Mouse (Mus musculus) adrenal gland, adult 18-20 months (tissue): ENCODE data around the gene Snx20. TPM values are rescaled to one million over a fixed set of nuclear protein-coding genes. Genes with fewer than 3 reads are reported as not detected.

ENCODE experiments used
- DNase-seq, 2 experiments: peaks; one replicate each; pipeline ENCODE4 v3.0.0; 2021 to 2022; ENCODE audit warnings: low spot score in 2 of 2
- total RNA-seq, 2 experiments: library from RNA; stranded (reverse); gene quantifications; 1 replicate in 1 of 2; 2 replicates in 1 of 2; pipeline ENCODE4 v1.2.3; 2021

The Snx20 gene
- total RNA-seq, 2 experiments from 2014 or later: 1.8 to 2.5 TPM

GRCm38 (mm10) chr8:88646837-88647778 is 11.2 kb upstream of the Snx20 start, which contains the start of gene Nod2:
Gene Nod2, plus strand, starts transcription at chr8:88647315.
- peak; percentile 80 to 81 for DNase-seq

DNA sequence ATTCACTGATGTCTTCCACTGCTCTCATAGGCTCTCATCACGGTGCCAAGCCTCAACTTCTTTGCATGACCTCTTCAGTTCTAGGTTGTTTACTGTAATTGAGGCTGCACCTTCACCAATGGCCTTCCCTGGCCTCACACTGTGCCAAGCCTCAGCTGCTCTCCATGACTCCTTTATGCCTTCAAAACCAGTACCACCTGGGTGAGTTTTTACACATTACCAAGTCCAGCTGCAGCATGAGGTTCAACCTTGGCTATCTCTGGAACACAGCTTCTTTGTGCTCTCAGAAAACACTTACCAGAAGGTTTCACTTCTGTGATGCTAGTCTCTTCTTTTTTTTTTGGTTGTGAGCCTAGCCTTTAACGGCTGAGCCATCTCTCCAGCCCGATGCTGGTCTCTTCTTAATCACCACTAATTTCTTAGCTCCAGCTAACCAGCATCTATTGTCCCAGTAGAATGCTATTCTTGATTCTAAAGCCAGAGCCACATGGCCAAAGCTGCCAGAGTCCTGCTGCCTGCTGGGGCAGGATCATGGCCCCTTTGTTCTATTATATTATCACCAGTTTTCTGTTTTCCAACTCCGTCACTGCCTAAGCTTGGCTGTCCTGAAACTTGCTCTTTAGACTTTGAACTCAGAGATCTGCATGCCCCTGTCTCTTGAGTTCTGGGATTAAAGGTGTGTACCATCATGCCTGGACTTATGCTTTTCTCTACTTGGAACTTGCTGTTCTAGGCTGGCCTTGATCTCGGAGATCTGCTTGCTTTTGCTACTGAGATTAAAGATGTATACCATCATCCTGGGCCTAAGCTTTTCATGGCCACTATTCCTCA is 7.0 kb upstream of the Snx20 start:
- DNase-seq: no peak

GRCm38 (mm10) chr8:88638908-88639307 is 3.0 kb upstream of the Snx20 start:
- DNase-seq: no peak

GRCm38 (mm10) chr8:88637092-88638000 is 1.4 kb upstream of the Snx20 start:
- no peak for DNase-seq

DNA sequence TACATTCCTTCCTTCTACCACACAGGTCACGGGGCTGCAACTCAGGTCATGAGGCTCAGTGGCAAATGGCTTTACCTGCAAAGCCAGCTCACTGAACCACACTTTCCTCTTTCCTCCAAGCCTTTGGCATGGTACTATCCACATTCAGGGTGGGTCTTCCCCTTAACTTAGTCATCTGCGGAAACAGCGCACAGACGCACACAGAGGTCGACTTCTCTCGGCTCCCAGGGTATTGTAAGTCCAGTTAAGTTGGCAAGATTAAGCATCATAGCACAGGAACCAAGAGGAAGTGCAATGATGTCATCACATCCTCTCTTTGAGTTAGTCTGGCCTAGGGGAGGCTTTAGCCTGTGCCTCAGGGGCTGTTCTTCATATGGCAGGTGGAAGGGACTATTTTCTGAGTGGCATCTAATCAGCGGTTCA is 2.6 kb downstream of the Snx20 start:
- no peak for DNase-seq

- DNase-seq: no peak
These were observed 4.8 kb downstream of the Snx20 start for GRCm38 (mm10) chr8:88631081-88631480.

GRCm38 (mm10) chr8:88630225-88630624 is 5.7 kb downstream of the Snx20 start:
- no peak for DNase-seq

- DNase-seq: no peak
These were observed 7.7 kb downstream of the Snx20 start for GRCm38 (mm10) chr8:88628001-88628774.

GRCm38 (mm10) chr8:88627265-88627991 is 8.5 kb downstream of the Snx20 start:
- peak; percentile 68 to 72 for DNase-seq

GRCm38 (mm10) chr8:88626940-88627264 is 9.0 kb downstream of the Snx20 start:
- DNase-seq: no peak

GRCm38 (mm10) chr8:88626433-88626832 is 9.5 kb downstream of the Snx20 start:
- no peak for DNase-seq

- no peak for DNase-seq
These were observed 11.7 kb downstream of the Snx20 start for GRCm38 (mm10) chr8:88624276-88624675.

DNA sequence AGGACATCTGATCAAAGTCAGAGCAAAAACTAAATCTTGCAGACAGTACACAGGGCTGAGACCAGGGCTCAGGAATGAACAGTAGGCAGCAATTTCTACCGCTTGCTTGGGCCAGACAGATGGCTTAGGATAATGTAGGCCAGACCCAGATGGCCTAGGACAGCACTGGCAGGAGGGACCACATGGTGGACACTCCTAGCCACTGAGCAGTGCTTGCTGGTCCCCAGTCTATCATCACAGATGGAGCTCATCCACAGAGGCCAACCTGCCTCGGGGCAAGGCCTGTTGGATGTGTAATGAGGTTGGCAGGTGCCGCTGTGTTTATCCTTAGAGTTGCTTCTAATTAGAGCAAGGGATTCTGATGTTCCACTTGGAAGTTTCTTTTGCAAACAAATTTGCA is 12.6 kb downstream of the Snx20 start:
- DNase-seq: no peak

- peak; percentile 76 to 80 for DNase-seq
These were observed 14.5 kb downstream of the Snx20 start for GRCm38 (mm10) chr8:88621408-88621807.

DNA sequence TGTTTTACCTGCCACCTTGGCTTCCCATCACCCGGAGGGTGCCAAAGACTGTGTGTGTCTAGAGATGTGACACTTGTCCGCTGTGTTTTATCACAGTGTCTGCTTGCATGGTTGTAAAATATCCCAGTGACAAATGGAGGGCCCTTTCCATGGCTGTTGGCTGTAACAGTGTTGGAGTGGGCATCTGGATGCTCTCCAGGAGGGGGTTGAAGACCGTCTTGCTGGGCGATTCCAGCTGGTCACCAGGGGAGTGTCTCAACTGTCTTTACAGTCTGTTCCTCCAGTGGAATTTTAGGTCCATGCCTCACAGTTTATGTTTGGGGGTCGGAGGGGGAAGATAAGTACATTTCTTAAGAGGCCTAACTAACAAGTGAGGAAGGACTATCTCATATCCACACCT is 15.0 kb downstream of the Snx20 start:
- DNase-seq: no peak

- no peak for DNase-seq
These were observed 16.4 kb downstream of the Snx20 start for GRCm38 (mm10) chr8:88619513-88619912.

DNA sequence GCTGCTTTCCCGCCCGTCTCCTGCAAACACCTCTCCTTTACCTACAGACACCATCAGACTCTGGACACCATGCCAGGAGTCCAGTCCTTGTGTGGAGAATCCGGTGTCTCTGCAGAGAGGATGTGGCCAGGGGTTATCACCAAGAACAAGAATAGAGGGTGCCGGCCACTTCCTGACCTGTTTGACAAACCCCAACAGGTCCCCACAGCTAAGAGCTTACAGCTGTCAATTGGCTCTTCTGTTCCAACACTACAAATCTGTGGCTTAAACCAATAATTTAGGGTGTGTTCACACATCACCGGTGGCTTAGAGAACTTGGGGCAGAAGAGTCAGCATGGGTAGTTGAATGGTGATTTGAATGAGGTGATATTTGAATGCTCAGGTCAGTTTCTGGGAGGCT is 17.3 kb downstream of the Snx20 start:
- no peak for DNase-seq

DNA sequence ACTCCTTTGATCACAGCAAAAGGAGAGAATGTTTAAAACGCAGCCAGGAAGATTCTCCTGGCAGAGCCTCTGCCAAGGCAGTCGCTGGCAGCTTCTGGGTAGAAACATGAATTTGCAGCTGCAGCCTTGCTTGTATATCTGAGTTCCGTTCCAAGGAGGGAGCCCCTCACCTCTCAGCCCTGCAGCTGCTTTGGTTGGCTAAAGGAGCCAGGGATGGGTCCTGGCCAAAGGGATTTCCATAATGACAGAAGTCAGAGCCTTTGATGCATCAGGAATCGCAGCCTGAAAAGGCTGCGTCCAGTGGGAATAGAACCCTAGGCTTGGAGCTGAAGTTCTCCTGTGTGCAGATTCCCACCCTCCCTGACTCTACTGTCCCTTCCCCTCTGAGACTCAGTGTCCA is 20.9 kb downstream of the Snx20 start:
- no peak for DNase-seq

- DNase-seq: no peak
These were observed 25.7 kb downstream of the Snx20 start for GRCm38 (mm10) chr8:88610271-88610670.
